Mouse (Mus musculus): Measurements from ENCODE around the gene Eya3. TPM values are rescaled to one million over a fixed set of nuclear protein-coding genes. Genes with fewer than 3 reads are reported as not detected.

The Eya3 gene
- total and polyA plus RNA-seq, 3 experiments, result 21.7 to 270 (median 38.2) TPM

GRCm38 (mm10) chr4:132652842-132653241 lies 14.1 kb downstream of the Eya3 start:
- Histone ChIP-seq H3K4me3 (ENCODE audit: control insufficient read depth in 1 of 2, insufficient read depth in 1 of 2, low read depth in 2 of 2, low read length in 2 of 2) (no peak overlapping the region), H3K79me2 (ENCODE audit: control insufficient read depth, insufficient read depth, low read length, poor library complexity) (peaks cover 15% of the 10 kb centered on the region; the same call in 1 of the 2 replicates), H3K27ac (ENCODE audit: control insufficient read depth, low read depth, low read length) (no peak overlapping the region), H3K9ac (ENCODE audit: control insufficient read depth, low read depth, low read length, poor library complexity, severe bottlenecking) (no peak overlapping the region), H3K36me3 (ENCODE audit: control insufficient read depth in 1 of 2, insufficient read depth in 2 of 2, low read length in 2 of 2) (peaks cover 0 to 6% of the 10 kb centered on the region in 2 experiments; a peak in 3 of 4 replicates), H3K4me1 (ENCODE audit: control insufficient read depth in 1 of 2, insufficient read depth in 2 of 2, low read length in 2 of 2) (peaks cover 0 to 2% of the 10 kb centered on the region in 2 experiments; a peak in 1 of 4 replicates), H3K9me3 (replicated peaks; ENCODE audit: insufficient read depth, low read length) (no peaks in the 10 kb centered on the region), H3K27me3 (ENCODE audit: control insufficient read depth in 1 of 2, insufficient read depth in 2 of 2, low read length in 2 of 2) (no peaks in the 10 kb centered on the region)
- DNase-seq (ENCODE audit: low read depth, low spot score), result no peak
- no peak for TF ChIP-seq SIN3A (IDR thresholded peaks at IDR 0.05; ENCODE audit: low read length)
- TF ChIP-seq E2F4 (IDR thresholded peaks at IDR 0.05; ENCODE audit: borderline replicate concordance, low read depth, low read length), result no peak
- TF ChIP-seq JUND (IDR thresholded peaks at IDR 0.05; ENCODE audit: low read depth, low read length), result no peak
- TF ChIP-seq ZNF384 (IDR thresholded peaks at IDR 0.05; ENCODE audit: low read depth, low read length), result no peak
- no peak for TF ChIP-seq MYB (IDR thresholded peaks at IDR 0.05; ENCODE audit: low read depth, low read length)
- no peak for TF ChIP-seq SMC3 (IDR thresholded peaks at IDR 0.05; ENCODE audit: low read depth, low read length)
- TF ChIP-seq USF2 (IDR thresholded peaks at IDR 0.05; ENCODE audit: borderline replicate concordance in 1 of 2, insufficient read depth in 1 of 2, low read depth in 1 of 2, low read length in 2 of 2), result no peak
- no peak for TF ChIP-seq NELFE (IDR thresholded peaks at IDR 0.05; ENCODE audit: low read depth, low read length)
- TF ChIP-seq ETS1 (IDR thresholded peaks at IDR 0.05; ENCODE audit: low read depth, low read length), result no peak
- no peak for TF ChIP-seq GATA1 (IDR thresholded peaks at IDR 0.05; ENCODE audit: low read depth, low read length)
- no peak for TF ChIP-seq RCOR1 (IDR thresholded peaks at IDR 0.05; ENCODE audit: low read depth, low read length)
- TF ChIP-seq POLR2A (IDR thresholded peaks at IDR 0.05; ENCODE audit: control insufficient read depth in 1 of 2, insufficient read depth in 1 of 2, low read depth in 1 of 2, low read length in 2 of 2, poor library complexity in 1 of 2), result no peak
- TF ChIP-seq GABPA (IDR thresholded peaks at IDR 0.05; ENCODE audit: low read depth, low read length), result no peak

GRCm38 (mm10) chr4:132653799-132654198 lies 15.0 kb downstream of the Eya3 start:
- Histone ChIP-seq H3K79me2 (ENCODE audit: control insufficient read depth, insufficient read depth, low read length, poor library complexity) (peaks cover 15% of the 10 kb centered on the region; the same call in 1 of the 2 replicates), H3K4me1 (ENCODE audit: control insufficient read depth in 1 of 2, insufficient read depth in 2 of 2, low read length in 2 of 2) (peaks cover 0 to 2% of the 10 kb centered on the region in 2 experiments; a peak in 1 of 4 replicates), H3K27ac (ENCODE audit: control insufficient read depth, low read depth, low read length) (no peak overlapping the region), H3K27me3 (ENCODE audit: control insufficient read depth in 1 of 2, insufficient read depth in 2 of 2, low read length in 2 of 2) (no peaks in the 10 kb centered on the region), H3K36me3 (ENCODE audit: control insufficient read depth in 1 of 2, insufficient read depth in 2 of 2, low read length in 2 of 2) (peaks cover 0 to 8% of the 10 kb centered on the region in 2 experiments; a peak in 3 of 4 replicates), H3K9ac (ENCODE audit: control insufficient read depth, low read depth, low read length, poor library complexity, severe bottlenecking) (no peak overlapping the region), H3K4me3 (ENCODE audit: control insufficient read depth in 1 of 2, insufficient read depth in 1 of 2, low read depth in 2 of 2, low read length in 2 of 2) (no peak overlapping the region), H3K9me3 (replicated peaks; ENCODE audit: insufficient read depth, low read length) (no peaks in the 10 kb centered on the region)
- TF ChIP-seq RCOR1 (IDR thresholded peaks at IDR 0.05; ENCODE audit: low read depth, low read length) (no peak), RAD21 (IDR thresholded peaks at IDR 0.05; ENCODE audit: low read depth, low read length) (no peak), E2F4 (IDR thresholded peaks at IDR 0.05; ENCODE audit: borderline replicate concordance, low read depth, low read length) (no peak), MYB (IDR thresholded peaks at IDR 0.05; ENCODE audit: low read depth, low read length) (no peak), MXI1 (IDR thresholded peaks at IDR 0.05; ENCODE audit: low read depth, low read length) (no peak), JUND (IDR thresholded peaks at IDR 0.05; ENCODE audit: low read depth, low read length) (no peak), MAX (IDR thresholded peaks at IDR 0.05; ENCODE audit: low read length) (no peak), ZC3H11A (IDR thresholded peaks at IDR 0.05; ENCODE audit: low read depth, low read length) (no peak), SIN3A (IDR thresholded peaks at IDR 0.05; ENCODE audit: low read length) (no peak), GABPA (IDR thresholded peaks at IDR 0.05; ENCODE audit: low read depth, low read length) (no peak), ZMIZ1 (IDR thresholded peaks at IDR 0.05; ENCODE audit: low read depth, low read length) (no peak), CHD1 (IDR thresholded peaks at IDR 0.05; ENCODE audit: low read depth, low read length) (no peak), NELFE (IDR thresholded peaks at IDR 0.05; ENCODE audit: low read depth, low read length) (no peak), POLR2A (IDR thresholded peaks at IDR 0.05; ENCODE audit: control insufficient read depth in 1 of 2, insufficient read depth in 1 of 2, low read depth in 1 of 2, low read length in 2 of 2, poor library complexity in 1 of 2) (no peak), POLR2AphosphoS5 (IDR thresholded peaks at IDR 0.05; ENCODE audit: borderline replicate concordance, low read depth, low read length) (no peak), KAT2A (conservative IDR thresholded peaks at IDR 0.05; ENCODE audit: low read depth, low read length) (no peak), ETS1 (IDR thresholded peaks at IDR 0.05; ENCODE audit: low read depth, low read length) (no peak), CHD2 (IDR thresholded peaks at IDR 0.05; ENCODE audit: low read length) (no peak), SMC3 (IDR thresholded peaks at IDR 0.05; ENCODE audit: low read depth, low read length) (no peak)
- no peak for DNase-seq (ENCODE audit: low read depth, low spot score)
